Mouse (Mus musculus): ENCODE data around the gene Vmn1r194. TPM values are rescaled to one million over a fixed set of nuclear protein-coding genes. Genes with fewer than 3 reads are reported as not detected.
"Not testable (repeated sequence)": the region's sequence is repeated elsewhere in the genome, so short reads cannot be mapped to it uniquely, and the experiment has no call there.

Gene Vmn1r194
- total RNA-seq (2021): not detected
- long read RNA-seq, experiment 1: 0 reads
- long read RNA-seq, experiment 2: 0 reads

GRCm38 (mm10) chr13:22243915-22244314 is at the start of gene Vmn1r194:
Vmn1r194 (plus strand) TSS chr13:22244215.
- DNase-seq: no peak

- DNase-seq: not testable (repeated sequence)
Measured at GRCm38 (mm10) chr13:22223060-22223459, 21.0 kb upstream of the Vmn1r194 start, which contains the start of gene Vmn1r193. Vmn1r193 (minus strand) TSS chr13:22223160.

- not testable (repeated sequence) for DNase-seq
Measured at GRCm38 (mm10) chr13:22270222-22270621, 26.2 kb downstream of the Vmn1r194 start, which contains the start of gene Vmn1r195. Vmn1r195 (plus strand) TSS chr13:22270522.

- DNase-seq: no peak
Measured at GRCm38 (mm10) chr13:22271721-22272120, 27.7 kb downstream of the Vmn1r194 start.

- DNase-seq: no peak
Measured at GRCm38 (mm10) chr13:22284578-22284977, 40.6 kb downstream of the Vmn1r194 start.

GRCm38 (mm10) chr13:22289620-22290019 is 45.6 kb downstream of the Vmn1r194 start, which contains the start of gene Vmn1r196:
Vmn1r196 (plus strand) TSS chr13:22289920.
- DNase-seq: no peak

Small RNA genes within 50 kb of the gene (microRNA-seq; reads per million reads assigned to microRNA genes)
- 0 reads per million in 2 experiments for gene Gm23282
- 0 reads per million in 2 experiments for gene Gm25084

Other genes with a start within 250 kb of the Vmn1r194 start
- gene Prss16, start 234.5 kb upstream of the Vmn1r194 start, total RNA-seq (2021): not detected
- gene Hist1h2ah, start 208.6 kb upstream of the Vmn1r194 start, total RNA-seq (2021): 100 to 1,000 TPM; 171 to 199 TPM
- gene Hist1h2bk, start 208.3 kb upstream of the Vmn1r194 start, total RNA-seq (2021): 100 to 1,000 TPM; 209 to 249 TPM
- gene Hist1h4i, start 202.9 kb upstream of the Vmn1r194 start, total RNA-seq (2021): 10 to 100 TPM; 77.9 to 89.2 TPM
- gene Hist1h2ag, start 201.3 kb upstream of the Vmn1r194 start, total RNA-seq (2021): 100 to 1,000 TPM; 133 to 135 TPM
- gene Hist1h2bj, start 201.0 kb upstream of the Vmn1r194 start, total RNA-seq (2021): 100 to 1,000 TPM; 117 to 122 TPM
- not detected for gene Vmn1r188, start 159.8 kb upstream of the Vmn1r194 start, total RNA-seq (2021)
- not detected for gene Vmn1r189, start 138.4 kb upstream of the Vmn1r194 start, total RNA-seq (2021)
- not detected for gene Vmn1r191, start 60.2 kb upstream of the Vmn1r194 start, total RNA-seq (2021)
- gene Vmn1r192, start 53.1 kb upstream of the Vmn1r194 start, total RNA-seq (2021): not detected
- gene Vmn1r193, start 21.1 kb upstream of the Vmn1r194 start, total RNA-seq (2021): not detected
- not detected for gene Vmn1r195, start 26.3 kb downstream of the Vmn1r194 start, total RNA-seq (2021)
- not detected for gene Vmn1r196, start 45.7 kb downstream of the Vmn1r194 start, total RNA-seq (2021)
- gene Vmn1r197, start 80.4 kb downstream of the Vmn1r194 start, total RNA-seq (2021): not detected
- gene Vmn1r198, start 106.1 kb downstream of the Vmn1r194 start, total RNA-seq (2021): not detected
- gene Vmn1r199, start 135.6 kb downstream of the Vmn1r194 start, total RNA-seq (2021): not detected
- not detected for gene Vmn1r200, start 146.2 kb downstream of the Vmn1r194 start, total RNA-seq (2021)
- gene Vmn1r201, start 227.7 kb downstream of the Vmn1r194 start, total RNA-seq (2021): not detected